Mouse (Mus musculus) heart, embryonic 10.5 days (tissue): ENCODE measurements around the gene Adam17. TPM values are rescaled to one million over a fixed set of nuclear protein-coding genes. Genes with fewer than 3 reads are reported as not detected.
A peak's percentile ranks its signal among the peaks of the same experiment; 100 is the strongest.

ENCODE experiments used
- DNase-seq: peaks from one replicate; pipeline ENCODE4 v3.0.0-alpha.2; 2017; ENCODE audit warnings: low spot score
- H3K27ac ChIP-seq: fragments of 300-500 bp; sonication (generic); 2 replicates; pipeline ENCODE4 v1.5.1; 2016; ENCODE audit warnings: mild to moderate bottlenecking
- H3K27me3 ChIP-seq: fragments of 300-500 bp; sonication (generic); 2 replicates; pipeline ENCODE4 v1.6.1; 2016; ENCODE audit warnings: mild to moderate bottlenecking; ENCODE audit not compliant: poor library complexity, insufficient read depth, severe bottlenecking
- H3K36me3 ChIP-seq: fragments of 300-500 bp; sonication (generic); 2 replicates; pipeline ENCODE4 v1.6.1; 2016; ENCODE audit warnings: mild to moderate bottlenecking, moderate library complexity
- H3K4me1 ChIP-seq: fragments of 300-500 bp; sonication (generic); 2 replicates; pipeline ENCODE4 v1.6.1; 2016; ENCODE audit warnings: mild to moderate bottlenecking
- H3K4me3 ChIP-seq: fragments of 300-500 bp; sonication (generic); 2 replicates; pipeline ENCODE4 v1.5.1; 2016; ENCODE audit warnings: mild to moderate bottlenecking, moderate library complexity
- H3K9me3 ChIP-seq: fragments of 300-500 bp; sonication (generic); 2 replicates; pipeline ENCODE4 v1.6.1; 2016; ENCODE audit warnings: mild to moderate bottlenecking, moderate library complexity
- WGBS: fragments of 180-500 bp; shearing (Covaris S2); methylation state at CpG from one replicate; pipeline ENCODE4 v1.1.7; 2016; 5-methylcytosine and 5-hydroxymethylcytosine counted together
- polyA plus RNA-seq: library from polyadenylated mRNA; unstranded; fragments of >200 nt; fragmentation: Nextera tagmentation; extraction: Ambion mirVana; gene quantifications from 2 replicates; pipeline ENCODE4 v1.2.1, GENCODE M21; 2016

The Adam17 gene
- polyA plus RNA-seq, 1 experiment from 2014 or later: 36.3 TPM

DNA sequence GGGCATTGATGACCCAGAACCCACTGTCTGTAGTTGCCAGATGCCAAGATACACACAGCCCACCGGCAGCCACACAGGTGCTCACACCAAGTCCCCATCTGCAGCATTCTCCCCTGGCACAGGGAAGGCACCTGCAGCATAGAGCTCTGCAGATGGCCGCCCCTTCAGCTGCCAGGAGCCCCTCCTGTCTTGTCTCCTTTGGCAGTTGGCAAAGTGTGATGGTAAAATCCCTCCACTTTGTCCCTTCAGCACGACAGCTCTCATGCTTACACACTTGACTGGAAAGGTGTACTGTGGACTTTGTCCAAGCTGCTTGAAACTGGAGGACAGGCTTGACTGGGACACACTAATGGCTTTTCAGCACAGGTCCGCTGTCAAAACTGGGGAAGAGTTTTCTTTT lies 53.1 kb downstream of the Adam17 start:
- H3K9me3 ChIP-seq: no peaks in the 10 kb centered on the region
- H3K27me3 ChIP-seq: no peaks in the 10 kb centered on the region
- 89% methylated on average over 4 of the region's 4 CpGs for WGBS
- H3K27ac ChIP-seq: no peak overlapping the region
- H3K36me3 ChIP-seq: peaks cover 54% of the 10 kb centered on the region
- no peak overlapping the region for H3K4me3 ChIP-seq
- no peak for DNase-seq
- H3K4me1 ChIP-seq: peaks cover 5% of the 10 kb centered on the region

DNA sequence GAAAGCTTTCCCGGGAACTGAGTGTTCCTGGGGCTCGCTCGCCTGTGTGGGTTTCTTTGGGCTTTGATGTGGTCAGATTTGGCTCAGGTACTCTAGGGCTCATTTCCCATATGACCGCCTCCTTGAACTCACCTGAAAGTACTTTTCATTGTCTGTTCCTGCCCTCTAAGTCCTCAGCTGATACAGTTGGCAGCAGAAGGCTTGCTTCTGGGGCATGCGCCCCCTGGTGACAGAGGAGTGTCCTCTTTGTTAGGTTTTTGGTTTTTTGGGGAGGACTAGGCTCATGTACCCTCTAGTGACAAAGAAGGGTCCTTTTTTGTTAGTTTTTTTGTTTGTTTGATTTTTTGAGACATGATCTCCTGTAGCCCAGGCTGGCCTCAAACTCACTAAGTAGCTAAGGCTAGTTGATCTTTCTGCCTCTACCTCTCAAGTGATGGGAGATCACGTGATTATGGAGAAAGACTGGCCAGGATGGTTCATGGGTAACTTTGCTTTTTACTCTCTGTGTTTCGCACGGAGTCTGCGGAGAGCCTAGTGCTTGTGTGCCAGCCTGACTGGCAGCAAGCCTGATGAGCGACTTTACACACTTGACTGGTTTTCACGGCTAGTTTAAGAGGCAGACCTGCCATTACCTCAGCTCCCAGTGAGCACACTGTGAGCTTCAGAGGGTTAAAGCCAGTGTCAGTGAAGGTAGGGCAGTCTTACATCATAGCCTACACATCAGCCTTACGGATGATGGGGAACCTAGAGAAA lies 55.1 kb downstream of the Adam17 start:
- Histone ChIP-seq H3K27ac (no peak overlapping the region), H3K36me3 (peaks cover 58% of the 10 kb centered on the region), H3K27me3 (no peaks in the 10 kb centered on the region), H3K4me3 (no peak overlapping the region), H3K4me1 (peaks cover 5% of the 10 kb centered on the region), H3K9me3 (no peaks in the 10 kb centered on the region)
- 81% methylated on average over 12 of the region's 12 CpGs for WGBS
- DNase-seq: no peak

DNA sequence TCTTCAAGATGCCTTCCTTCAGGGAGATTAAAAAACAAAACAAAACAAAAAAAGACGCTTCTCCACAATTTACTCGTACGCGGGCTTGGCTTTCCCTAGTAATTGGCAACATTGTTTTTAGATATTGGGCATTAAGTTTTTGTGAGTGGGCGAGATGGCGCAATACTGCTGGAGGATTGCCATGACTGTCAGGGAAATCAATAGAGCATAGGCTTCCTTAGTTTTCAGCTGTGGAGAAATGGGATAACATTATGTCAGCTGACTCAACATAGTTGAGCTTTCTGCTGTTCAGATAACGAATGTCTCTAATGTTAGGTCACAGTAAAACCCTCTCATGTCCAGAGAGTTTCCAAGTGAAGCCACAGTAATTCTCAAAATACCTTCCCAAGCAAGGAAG lies 56.6 kb downstream of the Adam17 start:
- H3K27ac ChIP-seq: peak overlapping the region; percentile 89
- H3K27me3 ChIP-seq: no peaks in the 10 kb centered on the region
- peaks cover 5% of the 10 kb centered on the region for H3K4me1 ChIP-seq
- H3K9me3 ChIP-seq: no peaks in the 10 kb centered on the region
- no peak for DNase-seq
- H3K36me3 ChIP-seq: peaks cover 58% of the 10 kb centered on the region
- peak overlapping the region; percentile 88 for H3K4me3 ChIP-seq
- WGBS: 34% methylated on average over 7 of the region's 7 CpGs

DNA sequence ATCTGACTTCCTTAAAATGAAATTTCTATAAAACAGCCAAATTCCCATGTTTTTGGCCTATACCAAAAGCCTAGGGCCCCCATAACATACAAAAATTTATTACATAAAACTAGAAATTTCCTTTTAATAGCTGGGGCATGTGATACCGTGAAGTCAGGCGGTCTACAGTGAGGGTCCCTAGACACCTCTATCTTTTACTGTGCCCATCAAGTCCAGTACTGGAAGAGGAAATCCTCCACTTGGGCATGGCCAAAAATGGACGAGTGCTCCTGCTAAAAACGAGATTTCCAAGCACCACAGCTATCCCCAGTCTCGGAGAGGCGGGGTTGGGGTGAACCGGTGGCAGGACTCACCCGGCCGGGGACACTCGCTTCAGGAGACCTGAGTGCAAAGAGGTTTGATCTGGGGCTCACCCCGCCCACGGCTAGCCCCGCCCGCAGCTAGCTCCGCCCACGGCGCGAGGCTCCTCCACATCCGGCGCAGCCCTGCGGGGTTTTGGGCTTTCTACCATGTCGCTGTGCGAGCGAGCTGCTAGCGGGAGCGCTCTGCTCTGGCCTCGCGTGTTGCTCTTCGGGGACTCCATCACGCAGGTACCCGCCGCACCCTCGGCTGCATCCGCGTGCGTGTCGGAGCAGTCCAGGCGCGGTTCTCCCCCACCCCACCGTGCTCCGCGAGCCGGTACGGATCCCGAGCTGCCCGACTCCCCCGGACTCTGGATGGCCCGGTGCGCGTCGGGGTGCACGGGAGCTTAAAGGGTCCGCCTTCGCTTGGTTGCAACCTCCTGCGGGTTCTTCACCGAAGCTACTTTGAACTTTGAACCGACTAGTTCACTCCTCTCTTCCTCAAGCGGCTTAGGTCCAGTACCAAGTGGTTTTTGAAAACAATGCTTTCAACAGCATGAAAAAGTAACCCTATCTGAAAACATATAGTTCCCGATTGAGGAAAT lies 57.2 kb downstream of the Adam17 start, which contains the start of gene Iah1:
TSS of gene Iah1 (plus strand) at position 467 of the 946 bp plus-strand sequence.
- Histone ChIP-seq H3K27me3 (no peaks in the 10 kb centered on the region), H3K36me3 (peaks cover 60% of the 10 kb centered on the region), H3K4me1 (peaks cover 5% of the 10 kb centered on the region), H3K4me3 (peak within 1 kb of the TSS; percentile 88), H3K9me3 (no peaks in the 10 kb centered on the region), H3K27ac (peak within 1 kb of the TSS; percentile 89)
- DNase-seq: peak; percentile 93
- 2% methylated on average over 56 of the region's 59 CpGs for WGBS

DNA sequence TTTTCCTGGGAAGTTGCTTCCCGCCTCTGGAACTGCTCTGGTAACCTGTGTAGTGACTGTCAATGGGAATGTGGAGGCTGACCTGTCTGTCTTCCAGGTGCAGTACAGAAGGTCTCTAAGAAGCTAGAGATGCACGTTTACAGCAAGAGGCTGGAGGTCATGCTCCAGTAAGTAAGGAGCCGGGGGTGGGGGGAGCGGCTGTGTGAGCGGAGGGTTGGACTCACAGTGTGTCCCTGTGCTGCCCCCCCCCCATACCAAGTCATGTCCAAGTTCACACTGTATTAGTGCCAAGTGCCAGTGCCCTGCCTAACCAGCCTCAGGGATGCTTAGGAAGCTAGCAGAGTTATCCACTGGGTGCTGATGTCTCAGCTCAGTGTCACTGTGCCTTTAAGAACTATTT lies 61.2 kb downstream of the Adam17 start:
- no peak for DNase-seq
- H3K4me1 ChIP-seq: peaks cover 4% of the 10 kb centered on the region
- no peak overlapping the region for H3K27ac ChIP-seq
- no peak overlapping the region for H3K4me3 ChIP-seq
- 92% methylated on average over 5 of the region's 5 CpGs for WGBS
- peaks cover 82% of the 10 kb centered on the region for H3K36me3 ChIP-seq
- H3K27me3 ChIP-seq: no peaks in the 10 kb centered on the region
- H3K9me3 ChIP-seq: no peaks in the 10 kb centered on the region

DNA sequence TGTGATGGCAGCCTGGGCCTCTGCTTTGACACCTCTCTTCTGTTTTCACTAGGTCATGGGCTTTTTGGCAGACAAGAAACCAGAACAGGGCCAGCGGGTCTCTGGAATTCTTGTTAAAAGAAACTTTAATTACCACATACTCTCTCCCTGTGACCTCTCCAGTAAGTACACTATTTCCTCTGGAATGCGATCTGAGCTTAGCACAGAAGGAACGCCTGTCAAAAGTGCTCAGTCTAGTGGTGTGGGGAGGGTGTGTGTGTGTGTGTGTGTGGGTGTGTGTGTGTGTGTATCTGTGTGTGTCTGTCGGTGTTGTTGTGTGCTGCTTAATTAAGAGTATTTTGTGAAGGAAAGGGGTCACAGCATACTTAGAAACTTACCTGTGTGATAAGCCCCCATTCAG lies 66.7 kb downstream of the Adam17 start:
- Histone ChIP-seq H3K9me3 (no peaks in the 10 kb centered on the region), H3K4me1 (no peaks in the 10 kb centered on the region), H3K27me3 (no peaks in the 10 kb centered on the region), H3K36me3 (peaks cover 95% of the 10 kb centered on the region), H3K27ac (no peak overlapping the region), H3K4me3 (no peak overlapping the region)
- DNase-seq: no peak
- WGBS: 85% methylated on average over 4 of the region's 4 CpGs

DNA sequence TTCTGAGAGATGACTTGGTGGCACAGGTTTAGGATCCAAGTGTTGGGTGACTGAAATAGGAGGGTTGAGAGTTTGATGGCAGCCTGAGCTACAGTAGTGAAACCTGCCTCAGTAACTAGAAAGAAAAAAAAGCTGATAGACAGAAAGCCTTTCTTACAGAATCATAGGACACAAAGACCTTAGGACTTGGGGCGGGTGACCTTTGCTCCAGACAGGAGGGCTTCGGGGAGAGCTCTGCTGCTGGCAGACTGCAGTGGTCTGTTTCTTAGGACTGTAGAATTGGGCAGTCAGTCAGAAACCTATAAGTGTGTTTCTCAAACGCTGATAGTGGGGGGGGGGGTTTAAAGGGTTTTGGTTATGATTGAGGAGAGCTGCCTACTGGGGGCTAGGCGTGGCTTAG lies 67.7 kb downstream of the Adam17 start:
- no peaks in the 10 kb centered on the region for H3K9me3 ChIP-seq
- H3K36me3 ChIP-seq: peaks cover 96% of the 10 kb centered on the region
- no peaks in the 10 kb centered on the region for H3K27me3 ChIP-seq
- WGBS: 94% methylated on average over 4 of the region's 4 CpGs
- H3K4me3 ChIP-seq: no peak overlapping the region
- H3K27ac ChIP-seq: no peak overlapping the region
- H3K4me1 ChIP-seq: no peaks in the 10 kb centered on the region
- no peak for DNase-seq

DNA sequence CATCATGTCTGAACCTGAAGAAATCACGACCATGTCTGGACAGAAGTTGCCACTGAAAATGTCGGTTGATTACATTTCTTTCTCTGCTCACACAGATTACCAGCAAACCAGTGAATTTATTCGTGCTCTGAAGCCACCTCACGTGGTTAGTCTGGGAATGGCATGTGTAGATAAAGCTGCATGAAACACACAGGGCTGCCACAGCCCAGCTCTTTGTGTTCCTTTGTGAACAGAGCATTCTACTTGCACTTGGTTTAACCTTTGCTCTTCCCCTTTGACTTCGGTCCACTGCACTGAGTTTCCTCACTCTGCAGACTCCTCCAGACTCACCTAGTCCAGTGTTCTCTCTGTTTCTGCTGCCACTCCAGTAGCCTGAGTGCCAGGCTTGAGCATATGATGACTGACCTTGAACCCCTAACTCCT lies 71.1 kb downstream of the Adam17 start:
- Histone ChIP-seq H3K4me1 (no peaks in the 10 kb centered on the region), H3K4me3 (no peak overlapping the region), H3K36me3 (peaks cover 90% of the 10 kb centered on the region), H3K27me3 (no peaks in the 10 kb centered on the region), H3K27ac (no peak overlapping the region), H3K9me3 (no peaks in the 10 kb centered on the region)
- DNase-seq: no peak
- WGBS: 82% methylated on average over 5 of the region's 5 CpGs

DNA sequence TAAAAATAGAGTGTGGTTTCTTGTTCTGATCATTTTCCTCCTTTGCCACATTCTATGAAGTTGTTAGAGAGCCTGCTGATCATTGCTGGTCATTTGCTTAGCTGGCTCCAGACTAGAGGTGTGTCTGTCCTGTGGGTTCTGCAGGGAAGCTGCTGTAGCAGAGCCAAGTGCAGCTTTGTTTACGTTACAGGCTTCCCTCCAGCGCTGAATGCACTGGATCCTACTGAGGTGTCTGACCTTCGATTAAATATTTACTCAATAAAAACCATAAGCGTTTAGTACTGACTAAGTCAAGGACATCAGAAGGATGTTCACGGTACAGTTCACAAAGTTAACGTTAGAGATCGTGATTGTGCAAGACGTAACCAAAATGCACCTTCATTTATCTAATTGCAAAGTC lies 71.5 kb downstream of the Adam17 start:
- Histone ChIP-seq H3K27ac (no peak overlapping the region), H3K9me3 (no peaks in the 10 kb centered on the region), H3K4me3 (no peak overlapping the region), H3K36me3 (peaks cover 92% of the 10 kb centered on the region), H3K27me3 (no peaks in the 10 kb centered on the region), H3K4me1 (no peaks in the 10 kb centered on the region)
- no peak for DNase-seq
- WGBS: 87% methylated on average over 8 of the region's 8 CpGs

DNA sequence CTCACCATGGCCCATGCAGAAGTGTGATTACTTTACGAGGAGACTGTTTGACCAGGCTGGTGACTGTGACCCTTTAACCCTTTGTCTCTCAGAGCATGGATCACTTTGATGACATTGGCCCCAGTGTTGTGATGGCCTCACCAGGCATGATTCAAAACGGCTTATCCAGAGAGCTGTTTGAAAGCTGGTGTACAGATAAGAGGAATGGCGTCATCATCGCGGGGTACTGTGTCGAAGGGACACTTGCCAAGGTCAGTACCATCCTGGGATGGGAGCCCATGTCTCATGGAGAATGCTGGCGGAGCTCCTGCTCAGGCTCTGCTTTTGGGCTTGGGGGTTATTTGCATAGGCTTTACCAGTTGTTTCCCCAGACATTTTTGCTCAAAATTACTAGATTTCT lies 72.1 kb downstream of the Adam17 start:
- Histone ChIP-seq H3K36me3 (peaks cover 92% of the 10 kb centered on the region), H3K9me3 (no peaks in the 10 kb centered on the region), H3K27me3 (no peaks in the 10 kb centered on the region), H3K4me1 (no peaks in the 10 kb centered on the region), H3K4me3 (no peak overlapping the region), H3K27ac (no peak overlapping the region)
- no peak for DNase-seq
- WGBS: 80% methylated on average over 7 of the region's 7 CpGs

DNA sequence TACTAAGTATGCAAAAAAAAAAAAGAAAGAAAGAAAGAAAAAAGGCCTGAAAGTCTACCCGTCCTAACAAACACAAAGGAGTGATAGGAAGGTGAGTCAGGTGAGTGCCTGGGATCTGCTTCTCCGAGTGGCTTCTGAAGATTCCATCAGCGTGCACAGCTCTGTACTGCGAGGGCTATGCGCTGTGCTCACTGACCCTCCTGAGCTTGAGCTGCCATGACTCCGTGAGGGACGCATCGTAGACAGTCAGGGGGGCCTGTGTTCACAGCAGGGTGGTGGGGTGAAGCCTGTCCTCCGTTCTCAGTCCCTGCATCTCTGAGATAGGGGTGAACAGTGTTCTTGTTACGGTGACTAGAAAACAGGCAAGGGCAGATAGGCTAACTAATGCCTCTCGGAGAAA lies 74.6 kb downstream of the Adam17 start:
- Histone ChIP-seq H3K27ac (no peak overlapping the region), H3K36me3 (peaks cover 93% of the 10 kb centered on the region), H3K9me3 (no peaks in the 10 kb centered on the region), H3K27me3 (no peaks in the 10 kb centered on the region), H3K4me3 (no peak overlapping the region), H3K4me1 (no peaks in the 10 kb centered on the region)
- 92% methylated on average over 11 of the region's 11 CpGs for WGBS
- DNase-seq: no peak

DNA sequence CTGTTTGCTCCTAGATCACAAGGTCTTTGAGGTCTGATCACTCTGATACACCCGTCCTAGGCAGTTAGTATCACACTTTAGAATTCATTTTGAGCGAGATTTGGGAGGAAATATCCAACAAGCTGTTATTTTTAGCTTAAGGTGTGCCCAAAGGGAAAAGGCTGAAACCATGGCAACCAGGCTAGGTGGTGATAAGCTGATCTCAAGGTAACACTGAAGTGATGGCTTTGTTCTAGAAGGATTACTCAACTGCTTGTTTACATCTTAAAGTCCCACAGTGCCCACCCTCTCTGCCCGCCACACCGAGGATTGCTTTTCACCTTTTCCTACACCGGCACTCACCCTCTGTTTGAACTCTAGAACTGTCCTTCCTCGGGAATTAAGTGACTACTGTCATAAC lies 83.8 kb downstream of the Adam17 start:
- Histone ChIP-seq H3K4me1 (peaks cover 8% of the 10 kb centered on the region; the same call in 1 of the 2 replicates), H3K27me3 (no peaks in the 10 kb centered on the region), H3K36me3 (peaks cover 47% of the 10 kb centered on the region), H3K27ac (no peak overlapping the region), H3K9me3 (no peaks in the 10 kb centered on the region), H3K4me3 (no peak overlapping the region)
- DNase-seq: no peak
- WGBS: 85% methylated on average over 6 of the region's 6 CpGs

DNA sequence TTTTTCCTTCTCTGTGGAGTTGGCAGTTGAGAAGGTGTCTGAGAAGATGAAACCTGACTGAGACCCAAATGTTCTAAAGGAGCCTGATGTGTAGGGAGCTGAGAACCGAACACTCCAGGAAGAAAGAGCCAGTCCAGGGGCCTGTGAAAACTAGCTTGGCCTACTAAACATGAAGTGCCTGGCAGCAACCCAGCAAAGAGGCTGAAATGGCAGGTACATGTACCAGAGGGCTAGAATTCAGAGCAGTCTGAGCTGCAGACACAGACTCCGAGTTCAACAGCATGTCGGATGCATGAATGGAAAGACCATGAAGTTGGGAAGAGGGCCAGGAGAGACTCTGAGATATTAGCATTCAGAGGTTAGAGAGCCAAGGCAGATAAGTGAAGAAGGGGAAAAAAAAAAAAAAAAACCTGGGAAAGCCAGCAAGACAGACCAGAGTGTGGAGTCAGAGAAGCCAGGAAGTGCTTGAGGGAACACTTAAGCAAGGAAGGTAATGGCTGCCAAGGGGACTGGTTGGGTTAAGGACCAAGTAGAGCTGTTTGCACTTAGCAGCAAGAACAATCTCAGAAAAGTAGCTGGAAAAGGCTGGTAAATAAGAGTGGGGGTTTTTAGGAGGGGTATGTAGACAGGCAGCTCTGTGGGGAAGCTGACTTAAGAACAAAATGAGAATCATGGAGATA lies 84.6 kb downstream of the Adam17 start:
- Histone ChIP-seq H3K4me1 (peaks cover 8% of the 10 kb centered on the region; the same call in 1 of the 2 replicates), H3K27ac (no peak overlapping the region)

More for the DNA sequence above, 84.6 kb downstream of the Adam17 start:
- Histone ChIP-seq H3K36me3 (peaks cover 39% of the 10 kb centered on the region), H3K4me3 (no peak overlapping the region), H3K27me3 (no peaks in the 10 kb centered on the region), H3K9me3 (no peaks in the 10 kb centered on the region)
- WGBS: 85% methylated on average over 3 of the region's 3 CpGs
- no peak for DNase-seq
